Mouse (Mus musculus) CD8-positive naive resting alpha-beta T cell, adult 57 days (primary cell): ENCODE measurements around the gene Mum1. TPM values are rescaled to one million over a fixed set of nuclear protein-coding genes. Genes with fewer than 3 reads are reported as not detected.

Source experiments
- total RNA-seq: library from RNA; stranded (reverse); gene quantifications from one replicate; pipeline ENCODE4 v1.2.4, GENCODE M21; 2023

Gene Mum1
- total RNA-seq: 59.2 TPM

GRCm38 (mm10) chr10:80226416-80227165 is at the start of gene Mum1:
TSS of gene Mum1 (plus strand) at chr10:80226434.

GRCm38 (mm10) chr10:80179068-80180051 is 46.9 kb upstream of the Mum1 start, which contains the start of gene Efna2:
TSS of gene Efna2 (plus strand) at chr10:80179482.

GRCm38 (mm10) chr10:80248971-80249640 is 22.9 kb downstream of the Mum1 start, which contains the start of gene Ndufs7:
TSS of gene Ndufs7 (plus strand) at chr10:80249121.

GRCm38 (mm10) chr10:80260642-80261584 is 34.7 kb downstream of the Mum1 start, which contains the start of the genes Gamt and Dazap1:
TSS of gene Gamt (minus strand) at chr10:80261012.
TSS of gene Dazap1 (plus strand) at chr10:80261486.

GRCm38 (mm10) chr10:80292251-80293146 is 66.3 kb downstream of the Mum1 start, which contains the start of gene Rps15:
TSS of gene Rps15 (plus strand) at chr10:80292453.

Other genes starting within 250 kb of the Mum1 start
- gene Tmem259, start 242.1 kb upstream of the Mum1 start, total RNA-seq: 142 TPM
- 499 TPM for gene Cnn2, start 237.8 kb upstream of the Mum1 start, total RNA-seq
- 82.9 TPM for gene Abca7, start 229.9 kb upstream of the Mum1 start, total RNA-seq
- gene Arhgap45, start 209.8 kb upstream of the Mum1 start, total RNA-seq: 806 TPM
- 68.7 TPM for gene Polr2e, start 186.6 kb upstream of the Mum1 start, total RNA-seq
- gene Gpx4, start 179.3 kb upstream of the Mum1 start, total RNA-seq: 131 TPM
- gene Sbno2, start 120.9 kb upstream of the Mum1 start, total RNA-seq: 99.0 TPM
- gene Stk11, start 110.6 kb upstream of the Mum1 start, total RNA-seq: 128 TPM
- 159 TPM for gene Atp5d, start 87.8 kb upstream of the Mum1 start, total RNA-seq
- gene Cbarp, start 85.6 kb upstream of the Mum1 start, total RNA-seq: 24.5 TPM
- gene Midn, start 78.2 kb upstream of the Mum1 start, total RNA-seq: 121 TPM
- 211 TPM for gene Cirbp, start 60.4 kb upstream of the Mum1 start, total RNA-seq
- 18.5 TPM for gene 1600002K03Rik, start 53.5 kb upstream of the Mum1 start, total RNA-seq
- gene Efna2, start 47.0 kb upstream of the Mum1 start, total RNA-seq: not detected
- gene Ndufs7, start 22.7 kb downstream of the Mum1 start, total RNA-seq: 94.3 TPM
- not detected for gene Gamt, start 34.6 kb downstream of the Mum1 start, total RNA-seq
- 161 TPM for gene Dazap1, start 35.1 kb downstream of the Mum1 start, total RNA-seq
- 3,989 TPM for gene Rps15, start 66.0 kb downstream of the Mum1 start, total RNA-seq
- gene Apc2, start 69.5 kb downstream of the Mum1 start, total RNA-seq: not detected
- 23.6 TPM for gene 2310011J03Rik, start 94.1 kb downstream of the Mum1 start, total RNA-seq
- gene Pcsk4, start 103.1 kb downstream of the Mum1 start, total RNA-seq: 3.0 TPM
- 0.24 TPM for gene Reep6, start 103.5 kb downstream of the Mum1 start, total RNA-seq
- not detected for gene Adamtsl5, start 122.0 kb downstream of the Mum1 start, total RNA-seq
- not detected for gene Plk5, start 130.0 kb downstream of the Mum1 start, total RNA-seq
- 6.2 TPM for gene Mex3d, start 161.2 kb downstream of the Mum1 start, total RNA-seq
- gene Mbd3, start 173.1 kb downstream of the Mum1 start, total RNA-seq: 122 TPM
- gene Uqcr11, start 180.4 kb downstream of the Mum1 start, total RNA-seq: 59.9 TPM
- gene Tcf3, start 207.2 kb downstream of the Mum1 start, total RNA-seq: 102 TPM